ENCODE assay signal across 14 mouse cellular contexts in genomic region chr10:118052042-118052441, GRCm38 (mm10).
A peak's percentile ranks its signal among the peaks of the same experiment; 100 is the strongest.
DNase-seq lines count a peak whose midpoint lies in the region; ATAC-seq and TF ChIP-seq lines count a peak whose summit lies in the region.
"Had no signal": no experiment of that assay in that cellular context is flagged by ENCODE, and none has a peak within 500 bp of the region (broad histone marks: within the 10 kb centered on the region; RNA-seq: fewer than 3 reads in every experiment).

No protein-coding gene starts in this region.

- H3K4me2 ChIP-seq in forebrain, embryonic 15.5 days (replicated peaks) = no peak overlapping the region
- H3K4me2 ChIP-seq: limb, embryonic 13.5 days had no signal

- no peak for DNase-seq in gastrocnemius, adult 2 months
- no peak for DNase-seq in gastrocnemius, postnatal 14 days
- DNase-seq in thymus, postnatal 14 days = peak; percentile 5
- no peak for DNase-seq in thymus, postnatal 25 days
- DNase-seq in splenic B cell, adult 2 months (ENCODE audit: low read depth, low spot score) = peak; percentile 68
- DNase-seq in ovary, postnatal 36 days (ENCODE audit: low spot score) = no peak
- DNase-seq: adrenal gland, postnatal 14 days; cerebellum, adult 8-10 months; kidney, adult 8-10 months; layer of hippocampus, postnatal 36 days had no signal

- no peak overlapping the region for H3K9ac ChIP-seq in forebrain, embryonic 15.5 days (replicated peaks)
- H3K9ac ChIP-seq: limb, embryonic 13.5 days had no signal

- no peaks in the 10 kb centered on the region for H3K79me2 ChIP-seq in macrophage (ENCODE audit: inconsistent target)

- WGBS in macrophage (ENCODE audit: missing documents) = 0% methylated on average over 11 of the region's 11 CpGs
- 91% methylated on average over 11 of the region's 11 CpGs for WGBS in forebrain, embryonic 15.5 days

- H3K27me3 ChIP-seq in splenic B cell, adult 2 months (ENCODE audit: control insufficient read depth, insufficient read depth, low read length, poor library complexity, severe bottlenecking) = no peaks in the 10 kb centered on the region; the same call in 1 of the 2 replicates
- no peaks in the 10 kb centered on the region for H3K27me3 ChIP-seq in forebrain, embryonic 15.5 days
- H3K27me3 ChIP-seq: limb, embryonic 13.5 days had no signal

- no peak for ATAC-seq in forebrain, embryonic 15.5 days (replicated peaks)

- peak overlapping the region; percentile 40; the same call in 1 of the 2 replicates for H3K27ac ChIP-seq in gastrocnemius, adult 2 months
- H3K27ac ChIP-seq in macrophage = peak overlapping the region; percentile 93
- no peak overlapping the region for H3K27ac ChIP-seq in forebrain, embryonic 15.5 days (replicated peaks)
- H3K27ac ChIP-seq: limb, embryonic 13.5 days had no signal

- intact Hi-C loops in gastrocnemius, adult 2 months (cut with DNase I) = no loop called here
- intact Hi-C loops in gastrocnemius, postnatal 14 days (cut with DNase I; ENCODE audit: low total_unique reads) = no loop called here

- H3K9me3 ChIP-seq in forebrain, embryonic 15.5 days = no peaks in the 10 kb centered on the region; the same call in 1 of the 2 replicates
- H3K9me3 ChIP-seq: limb, embryonic 13.5 days had no signal

- H3K36me3 ChIP-seq in macrophage (ENCODE audit: inconsistent target) = no peaks in the 10 kb centered on the region
- no peaks in the 10 kb centered on the region for H3K36me3 ChIP-seq in splenic B cell, adult 2 months (ENCODE audit: control insufficient read depth, insufficient read depth, low read length, poor library complexity, severe bottlenecking)
- H3K36me3 ChIP-seq in forebrain, embryonic 15.5 days = no peaks in the 10 kb centered on the region
- H3K36me3 ChIP-seq: limb, embryonic 13.5 days had no signal

- peaks cover 3% of the 10 kb centered on the region; the same call in 1 of the 2 replicates for H3K4me1 ChIP-seq in forebrain, embryonic 15.5 days

- H3K4me3 ChIP-seq in gastrocnemius, adult 2 months = no peak overlapping the region
- H3K4me3 ChIP-seq in macrophage (ENCODE audit: inconsistent target) = no peak overlapping the region
- H3K4me3 ChIP-seq in forebrain, embryonic 15.5 days = no peak overlapping the region
- H3K4me3 ChIP-seq: limb, embryonic 13.5 days; myocyte had no signal

- no peak for TF ChIP-seq CTCF in gastrocnemius, adult 2 months (IDR thresholded peaks at IDR 0.05)

Comparison
In these comparisons a context has a peak if more than half of its experiments do, and no peak if none do; other contexts are left out.
1. DNase-seq: peak in thymus, postnatal 14 days (single experiment) and splenic B cell, adult 2 months (single experiment); none in gastrocnemius, adult 2 months (single experiment), gastrocnemius, postnatal 14 days (single experiment), thymus, postnatal 25 days (single experiment) and ovary, postnatal 36 days (single experiment).